In the genomic region with DNA sequence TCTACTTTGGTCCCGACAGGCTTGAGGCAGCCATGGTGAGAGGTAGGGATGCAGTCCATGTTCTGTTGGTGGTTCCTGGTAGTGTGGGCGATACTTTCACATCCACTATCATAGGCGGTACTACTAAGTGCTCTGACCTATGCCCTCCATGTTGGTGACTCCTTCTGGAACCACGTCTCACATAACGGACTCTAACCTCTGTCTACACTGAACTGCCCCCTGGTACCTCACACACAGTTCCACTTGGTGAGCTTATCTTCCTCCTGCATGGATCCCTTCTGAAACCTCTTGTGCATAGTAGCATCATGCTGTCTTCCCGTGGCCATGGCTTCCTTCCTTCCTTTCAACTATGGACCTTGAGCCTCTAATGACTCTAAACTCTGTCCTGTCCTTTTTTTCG, we compare ENCODE assay signal across 22 mouse cellular contexts.
DNase-seq lines count a peak whose midpoint lies in the region; ATAC-seq and TF ChIP-seq lines count a peak whose summit lies in the region.
"Had no signal": no experiment of that assay in that cellular context is flagged by ENCODE, and none has a peak within 500 bp of the region (broad histone marks: within the 10 kb centered on the region; RNA-seq: fewer than 3 reads in every experiment).

No protein-coding gene starts in this region.

- TF ChIP-seq RAD21 in CH12.LX (IDR thresholded peaks at IDR 0.05; ENCODE audit: low read depth, low read length) = no peak

- H3K4me2 ChIP-seq in lung, embryonic 14.5 days = no peak overlapping the region
- peak overlapping the region; percentile 96; the same call in 1 of the 2 replicates for H3K4me2 ChIP-seq in CH12.LX (ENCODE audit: insufficient read depth, low read depth, poor library complexity, severe bottlenecking)
- H3K4me2 ChIP-seq: forebrain, embryonic 13.5 days; heart, embryonic 11.5 days; hindbrain, embryonic 12.5 days; hindbrain, embryonic 15.5 days had no signal

- TF ChIP-seq CTCF in lung, embryonic 14.5 days (IDR thresholded peaks at IDR 0.05; ENCODE audit: low read depth) = no peak
- no peak for TF ChIP-seq CTCF in CH12.LX (conservative IDR thresholded peaks at IDR 0.05 in 1 of 2, IDR thresholded peaks at IDR 0.05 in 1 of 2; ENCODE audit: low read depth in 2 of 2, low read length in 2 of 2)

- DNase-seq in lung, embryonic 14.5 days = peak; percentile 19
- no peak for DNase-seq in lung, postnatal 14 days
- DNase-seq in 416B (ENCODE audit: low read depth) (peak; percentile 33), CH12.LX (ENCODE audit: extremely low read depth) (no peak)
- no peak for DNase-seq in testis, postnatal 10 days (ENCODE audit: low spot score)
- no peak for DNase-seq in frontal cortex, postnatal 10 days (ENCODE audit: low spot score in 2 of 2)
- DNase-seq: adrenal gland, postnatal 10 days; adrenal gland, postnatal 36 days; cerebellum, adult 18-20 months; cerebellum, adult 9-10 months; cerebellum, postnatal 14 days; gastrocnemius, adult 2 months; gastrocnemius, postnatal 14 days; heart, adult 11 months had no signal

- H3K79me2 ChIP-seq in CH12.LX (replicated peaks; ENCODE audit: control insufficient read depth, extremely low read depth, insufficient read depth, poor library complexity, severe bottlenecking) = peaks cover 82% of the 10 kb centered on the region

- TF ChIP-seq POLR2A in CH12.LX (IDR thresholded peaks at IDR 0.05; ENCODE audit: low read depth, low read length) = no peak

- WGBS in lung, embryonic 14.5 days = 81% methylated on average over 7 of the region's 7 CpGs

- H3K4me1 ChIP-seq in lung, embryonic 14.5 days (ENCODE audit: insufficient read depth) = peaks cover 7% of the 10 kb centered on the region; the same call in 1 of the 2 replicates
- H3K4me1 ChIP-seq in CH12.LX (ENCODE audit: control insufficient read depth in 1 of 2, insufficient read depth in 2 of 2) = peaks cover 11 to 47% of the 10 kb centered on the region in 2 experiments

- no peak overlapping the region for H3K27ac ChIP-seq in lung, embryonic 14.5 days (ENCODE audit: low read depth)
- H3K27ac ChIP-seq in CH12.LX (ENCODE audit: insufficient read depth, low read depth) = peak overlapping the region; percentile 28; the same call in 1 of the 2 replicates
- H3K27ac ChIP-seq: forebrain, embryonic 10.5 days; forebrain, embryonic 13.5 days; gastrocnemius, adult 2 months; hindbrain, embryonic 12.5 days; hindbrain, embryonic 15.5 days had no signal

- ATAC-seq in lung, embryonic 14.5 days (ENCODE audit: insufficient read depth) = no peak
- ATAC-seq: forebrain, embryonic 13.5 days; forebrain, embryonic 16.5 days; Patski had no signal

- dilution Hi-C loops in CH12.LX (cut with MboI; ENCODE audit: extremely low pct_ligation_motif_present, extremely low pct_unique_long_range_greater_than_20kb, low sequenced_read_pairs) = no loop called here

- H3K36me3 ChIP-seq in lung, embryonic 14.5 days (ENCODE audit: insufficient read depth) = 0 out of 2 replicates have a peak, but pooled peaks cover 2% of the 10 kb centered on the region
- peaks cover 24 to 57% of the 10 kb centered on the region in 2 experiments for H3K36me3 ChIP-seq in CH12.LX (replicated peaks in 1 of 2; ENCODE audit: control insufficient read depth in 1 of 2, insufficient read depth in 1 of 2, low read length in 1 of 2)
- H3K36me3 ChIP-seq: G1E; hindbrain, embryonic 15.5 days had no signal

- H3K9me3 ChIP-seq in lung, embryonic 14.5 days (ENCODE audit: low read depth, low read length) = no peaks in the 10 kb centered on the region
- no peaks in the 10 kb centered on the region for H3K9me3 ChIP-seq in CH12.LX (replicated peaks; ENCODE audit: low read length)
- H3K9me3 ChIP-seq: forebrain, embryonic 10.5 days; forebrain, embryonic 13.5 days; G1E; hindbrain, embryonic 12.5 days; hindbrain, embryonic 15.5 days had no signal

- TF ChIP-seq EP300 in CH12.LX (IDR thresholded peaks at IDR 0.05; ENCODE audit: low read length) = no peak

- 0 out of 2 replicates have a peak, but pooled peaks cover 4% of the 10 kb centered on the region for H3K27me3 ChIP-seq in lung, embryonic 14.5 days (ENCODE audit: insufficient read depth, low read length)
- H3K27me3 ChIP-seq in CH12.LX (replicated peaks) = no peaks in the 10 kb centered on the region
- H3K27me3 ChIP-seq: forebrain, embryonic 13.5 days; Patski had no signal

- H3K9ac ChIP-seq in lung, embryonic 14.5 days = no peak overlapping the region
- no peak overlapping the region for H3K9ac ChIP-seq in CH12.LX (ENCODE audit: insufficient read depth, low read depth)
- H3K9ac ChIP-seq: forebrain, embryonic 13.5 days; hindbrain, embryonic 12.5 days; hindbrain, embryonic 15.5 days had no signal

- H3K4me3 ChIP-seq in lung, embryonic 14.5 days (ENCODE audit: low read depth, low read length) = no peak overlapping the region
- H3K4me3 ChIP-seq in CH12.LX (replicated peaks in 1 of 3; ENCODE audit: low read depth in 2 of 3, low read length in 2 of 3, poor library complexity in 1 of 3) = peak overlapping the region in 1 of 3 experiments; percentile 19
- H3K4me3 ChIP-seq: forebrain, embryonic 10.5 days; forebrain, embryonic 13.5 days; gastrocnemius, adult 2 months; hindbrain, embryonic 12.5 days; hindbrain, embryonic 15.5 days had no signal

- in situ Hi-C loops in CH12.LX (cut with MboI; ENCODE audit: low pct_ligation_motif_present, low pct_unique_long_range_greater_than_20kb, low sequenced_read_pairs) = loop anchor here (5.0 kb wide), 1 partner anchor 34 kb away; no protein-coding TSS in a partner anchor

TF ChIP-seq in CH12.LX, 34 proteins besides CTCF, POLR2A, EP300 and RAD21:
- no peak for TF ChIP-seq MXI1 (IDR thresholded peaks at IDR 0.05; ENCODE audit: low read depth, low read length)
- TF ChIP-seq ZMIZ1 (IDR thresholded peaks at IDR 0.05; ENCODE audit: low read depth, low read length) = no peak
- no peak for TF ChIP-seq HCFC1 (IDR thresholded peaks at IDR 0.05; ENCODE audit: low read depth, low read length)
- TF ChIP-seq SIN3A (IDR thresholded peaks at IDR 0.05; ENCODE audit: low read length) = no peak
- TF ChIP-seq MYC (IDR thresholded peaks at IDR 0.05; ENCODE audit: low read depth, low read length) = no peak

Comparison
In these comparisons a context has a peak if more than half of its experiments do, and no peak if none do; other contexts are left out.
1. DNase-seq: peak in lung, embryonic 14.5 days (single experiment) and 416B (single experiment); none in lung, postnatal 14 days (single experiment), CH12.LX (single experiment), testis, postnatal 10 days (single experiment) and frontal cortex, postnatal 10 days (0 of 2).